Mouse (Mus musculus) liver, adult 2 months (tissue): ENCODE measurements around the gene Stx4a.

ENCODE experiments used
- CTCF ChIP-seq: fragments of 200-500 bp; IDR thresholded peaks from 2 replicates; pipeline ENCODE4 v1.5.1; 2011; ENCODE audit warnings: low read depth, low read length, control low read depth
- POLR2A ChIP-seq: fragments of 200-500 bp; IDR thresholded peaks from 2 replicates; pipeline ENCODE4 v1.6.1; 2011; ENCODE audit warnings: low read length, control low read depth; ENCODE audit not compliant: insufficient read depth; ENCODE audit errors: extremely low read depth

DNA sequence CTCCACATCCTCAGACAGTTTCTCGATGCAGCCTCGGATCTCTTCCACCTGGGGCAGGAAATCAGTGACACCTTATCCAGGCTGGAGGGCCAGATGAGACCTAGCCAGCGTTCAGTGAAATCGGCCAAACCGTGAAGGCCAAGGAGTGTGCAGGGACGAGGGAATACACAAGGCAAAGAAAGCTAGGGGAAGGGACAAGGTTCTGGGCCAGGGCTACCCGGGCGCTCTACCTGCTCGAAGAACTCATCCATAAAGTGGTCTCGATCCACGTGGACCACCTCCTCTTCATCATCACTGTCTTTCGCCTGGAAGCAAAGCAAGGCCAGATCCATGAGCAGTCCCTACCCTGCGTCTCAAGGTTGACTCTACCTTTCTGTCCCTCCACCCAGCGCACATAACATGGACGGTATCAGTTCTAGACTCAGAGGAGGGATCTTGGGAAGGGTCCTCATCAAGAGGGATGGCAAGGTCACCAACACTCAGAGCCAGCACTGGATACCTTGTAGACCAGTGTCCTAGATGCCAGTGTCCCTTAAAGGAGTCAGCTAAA, 8.9 kb upstream of the Stx4a start:
- TF ChIP-seq CTCF: no peak
- no peak for TF ChIP-seq POLR2A
